Mouse (Mus musculus) myocyte (in vitro differentiated cells): Measurements from ENCODE around the gene Mapk13.

Experiments
- MAX ChIP-seq: IDR thresholded peaks from one replicate; pipeline ENCODE4 v1.6.1; 2011; ENCODE audit warnings: low read depth, mild to moderate bottlenecking, control low read depth
- MYOD1 ChIP-seq, 3 experiments: IDR thresholded peaks; one replicate each; pipeline ENCODE4 v1.6.1; 2011; ENCODE audit warnings: control low read depth in 2 of 3, low read depth in 2 of 3, mild to moderate bottlenecking in 2 of 3, moderate library complexity in 1 of 3; ENCODE audit not compliant: insufficient read length in 2 of 3, control insufficient read depth in 1 of 3
- POLR2A ChIP-seq: IDR thresholded peaks from one replicate; pipeline ENCODE4 v1.6.1; 2011; ENCODE audit warnings: low read depth, mild to moderate bottlenecking, control low read depth, moderate library complexity; ENCODE audit not compliant: insufficient read length
- POLR2AphosphoS2 ChIP-seq: IDR thresholded peaks from one replicate; pipeline ENCODE4 v1.6.1; 2011; ENCODE audit warnings: low read depth, control low read depth; ENCODE audit not compliant: insufficient read length
- TCF12 ChIP-seq: IDR thresholded peaks from one replicate; pipeline ENCODE4 v1.6.1; 2011; ENCODE audit warnings: mild to moderate bottlenecking, control low read depth; ENCODE audit not compliant: poor library complexity, insufficient read depth, severe bottlenecking
- TCF3 ChIP-seq: IDR thresholded peaks from one replicate; pipeline ENCODE4 v1.6.1; 2011; ENCODE audit warnings: low read depth, control low read depth; ENCODE audit not compliant: insufficient read length
- USF1 ChIP-seq: IDR thresholded peaks from one replicate; pipeline ENCODE4 v1.6.1; 2011; ENCODE audit warnings: low read depth, mild to moderate bottlenecking, control low read depth, moderate library complexity

DNA sequence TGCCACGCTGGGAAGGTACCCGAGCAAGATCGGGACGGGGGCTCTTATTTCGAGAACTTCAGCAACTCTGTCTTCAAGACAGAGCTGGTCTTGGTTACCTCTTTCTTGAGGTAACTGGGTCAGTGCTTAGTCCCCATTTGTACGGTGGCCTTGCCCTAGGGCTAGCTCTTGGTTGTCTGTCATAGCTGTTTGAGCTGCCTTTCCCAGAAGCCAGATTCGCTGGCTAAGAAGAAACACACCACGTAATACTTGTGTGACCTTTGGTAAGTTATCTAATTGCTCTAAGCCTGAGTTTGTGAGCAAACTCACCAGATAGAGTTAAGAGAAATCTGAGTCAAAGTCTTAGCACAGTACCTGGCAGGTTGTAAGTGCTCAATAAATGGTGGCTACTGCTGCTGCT is 39.6 kb downstream of the Mapk13 start:
- no peak for TF ChIP-seq POLR2AphosphoS2
- no peak for TF ChIP-seq POLR2A
- TF ChIP-seq TCF3 = no peak
- no peak for TF ChIP-seq MAX
- TF ChIP-seq TCF12 = no peak
- TF ChIP-seq USF1 = no peak
- no peak for TF ChIP-seq MYOD1 (IDR thresholded peaks at IDR 0.05; ENCODE audit: control insufficient read depth in 1 of 3, insufficient read length in 2 of 3, low read depth in 2 of 3)
